Mouse (Mus musculus) small intestine, adult 2 months (tissue): ENCODE data around the gene Gh.

Experiments used
- CTCF ChIP-seq: fragments of 200-500 bp; IDR thresholded peaks from 2 replicates; pipeline ENCODE4 v1.5.1; 2012; ENCODE audit warnings: low read depth, mild to moderate bottlenecking, control low read depth, inconsistent platforms, low read length, moderate library complexity, mixed read lengths; ENCODE audit not compliant: insufficient replicate concordance, insufficient read length; ENCODE audit errors: extremely low read depth
- POLR2A ChIP-seq: fragments of 200-500 bp; IDR thresholded peaks from 2 replicates; pipeline ENCODE4 v1.6.1; 2012; ENCODE audit warnings: low read depth, mild to moderate bottlenecking, control low read depth, inconsistent platforms, low read length, moderate library complexity

DNA sequence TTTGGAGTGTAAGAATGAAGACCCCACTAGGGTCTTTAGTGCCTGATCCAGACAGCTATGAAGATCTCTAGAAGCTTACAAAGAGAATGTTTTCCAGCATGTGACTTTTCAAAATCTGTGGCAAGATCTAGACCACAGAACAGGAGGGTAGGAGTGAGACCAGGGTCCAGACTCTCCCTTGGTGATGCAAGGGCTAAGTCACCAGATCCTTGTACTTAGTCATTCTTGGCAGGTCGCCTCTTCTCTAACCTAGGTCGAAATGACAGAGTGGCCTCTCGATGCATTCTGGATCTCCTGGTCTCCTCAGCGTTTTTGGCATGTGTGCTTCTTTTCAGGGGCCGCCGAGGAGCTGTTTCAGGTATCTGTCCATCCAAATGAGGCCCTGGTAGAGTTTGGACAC lies 19.2 kb downstream of the Gh start:
- TF ChIP-seq POLR2A, result no peak
- TF ChIP-seq CTCF, result no peak
